Mouse (Mus musculus): ENCODE measurements around the gene Fbxw4. TPM values are rescaled to one million over a fixed set of nuclear protein-coding genes. Genes with fewer than 3 reads are reported as not detected.

The Fbxw4 gene
- polyA plus RNA-seq (2015; fragmentation: Nextera tagmentation; extraction: Ambion mirVana), result 8.0 and 8.9 TPM in 2 replicates

GRCm38 (mm10) chr19:45659738-45660502, at the start of gene Fbxw4:
Gene Fbxw4, minus strand, starts transcription at chr19:45660312.

GRCm38 (mm10) chr19:45560153-45560890, 99.8 kb downstream of the Fbxw4 start, which contains the start of the genes Poll and Gm17018:
Gene Poll, minus strand, starts transcription at chr19:45560531.
Gene Gm17018, plus strand, starts transcription at chr19:45560615.

Other genes with a start within 250 kb of the Fbxw4 start
- 8.9 and 10.8 TPM in 2 replicates for gene Poll, start 99.8 kb downstream of the Fbxw4 start, polyA plus RNA-seq (2015; fragmentation: Nextera tagmentation; extraction: Ambion mirVana)
- 93.2 and 93.8 TPM in 2 replicates for gene Gm17018, start 99.7 kb downstream of the Fbxw4 start, polyA plus RNA-seq (2015; fragmentation: Nextera tagmentation; extraction: Ambion mirVana)
- gene Fgf8, start 82.6 kb upstream of the Fbxw4 start, polyA plus RNA-seq (2015; fragmentation: Nextera tagmentation; extraction: Ambion mirVana), result not detected in 2 replicates
- 8.0 and 8.5 TPM in 2 replicates for gene Npm3, start 89.3 kb upstream of the Fbxw4 start, polyA plus RNA-seq (2015; fragmentation: Nextera tagmentation; extraction: Ambion mirVana)
- gene Mgea5, start 123.5 kb upstream of the Fbxw4 start, polyA plus RNA-seq (2015; fragmentation: Nextera tagmentation; extraction: Ambion mirVana), result 55.1 and 56.3 TPM in 2 replicates
- 32.3 and 33.6 TPM in 2 replicates for gene Kcnip2, start 155.7 kb upstream of the Fbxw4 start, polyA plus RNA-seq (2015; fragmentation: Nextera tagmentation; extraction: Ambion mirVana)